Mouse (Mus musculus) hematopoietic stem cell, adult 5-6 weeks (primary cell): ENCODE measurements around the gene Cenpk. TPM values are rescaled to one million over a fixed set of nuclear protein-coding genes. Genes with fewer than 3 reads are reported as not detected.
A peak's percentile ranks its signal among the peaks of the same experiment; 100 is the strongest.
"Not testable (repeated sequence)": the region's sequence is repeated elsewhere in the genome, so short reads cannot be mapped to it uniquely, and the experiment has no call there.

Experiments used
- ATAC-seq, 2 experiments: fragments of 125-278 bp in 1 of 2; replicated peaks in 1 of 2; 2 replicates each; pipeline ENCODE4 v1.8.0; 2016 to 2017; ENCODE audit warnings: inconsistent platforms in 2 of 2, mild to moderate bottlenecking in 2 of 2, moderate number of reproducible peaks in 2 of 2, low read depth in 1 of 2, moderate TSS enrichment in 1 of 2; ENCODE audit not compliant: low FRiP score in 2 of 2, poor library complexity in 2 of 2, severe bottlenecking in 2 of 2, insufficient read depth in 1 of 2, low TSS enrichment in 1 of 2
- total RNA-seq: library from RNA; stranded (forward); fragments of 172-1452, 232-1000 nt; gene quantifications from 2 replicates; pipeline ENCODE4 v1.2.3, GENCODE M21; 2017

Gene Cenpk
- 92.4 and 96.9 TPM in 2 replicates for total RNA-seq

- ATAC-seq, result peak; percentile 98 to 99
Measured at GRCm38 (mm10) chr13:104228384-104229066, at the start of gene Cenpk, which contains the start of gene Ppwd1. Gene Cenpk, plus strand, starts transcription at chr13:104228611. Gene Ppwd1, minus strand, starts transcription at chr13:104228843.

DNA sequence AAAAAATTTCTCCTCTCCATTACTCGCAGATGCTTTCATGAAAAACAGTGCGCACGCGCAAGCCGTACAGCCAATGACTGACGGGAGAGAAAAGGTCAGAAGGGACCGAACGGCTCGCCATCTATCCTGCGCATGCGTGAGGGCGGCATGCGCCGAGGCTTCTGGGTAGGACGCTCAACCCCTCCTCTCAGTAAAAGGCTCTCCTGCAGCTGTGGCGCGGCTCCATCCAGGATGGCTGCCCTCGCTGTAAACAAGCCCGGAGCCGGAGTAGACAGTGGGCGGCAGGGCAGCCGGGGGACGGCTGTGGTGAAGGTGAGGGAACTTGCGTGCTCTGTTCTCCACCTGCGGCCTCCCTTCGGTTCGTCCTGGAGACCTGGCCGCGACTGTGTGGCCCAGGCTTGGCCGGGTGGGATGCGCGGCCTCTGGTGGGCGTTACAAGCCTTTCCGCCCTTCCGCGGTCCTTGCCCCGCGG lies 49.7 kb upstream of the Cenpk start, which contains the start of gene Trim23:
Trim23 (plus strand) TSS at position 148 of the 472 bp plus-strand sequence.
- ATAC-seq, result peak; percentile 96

DNA sequence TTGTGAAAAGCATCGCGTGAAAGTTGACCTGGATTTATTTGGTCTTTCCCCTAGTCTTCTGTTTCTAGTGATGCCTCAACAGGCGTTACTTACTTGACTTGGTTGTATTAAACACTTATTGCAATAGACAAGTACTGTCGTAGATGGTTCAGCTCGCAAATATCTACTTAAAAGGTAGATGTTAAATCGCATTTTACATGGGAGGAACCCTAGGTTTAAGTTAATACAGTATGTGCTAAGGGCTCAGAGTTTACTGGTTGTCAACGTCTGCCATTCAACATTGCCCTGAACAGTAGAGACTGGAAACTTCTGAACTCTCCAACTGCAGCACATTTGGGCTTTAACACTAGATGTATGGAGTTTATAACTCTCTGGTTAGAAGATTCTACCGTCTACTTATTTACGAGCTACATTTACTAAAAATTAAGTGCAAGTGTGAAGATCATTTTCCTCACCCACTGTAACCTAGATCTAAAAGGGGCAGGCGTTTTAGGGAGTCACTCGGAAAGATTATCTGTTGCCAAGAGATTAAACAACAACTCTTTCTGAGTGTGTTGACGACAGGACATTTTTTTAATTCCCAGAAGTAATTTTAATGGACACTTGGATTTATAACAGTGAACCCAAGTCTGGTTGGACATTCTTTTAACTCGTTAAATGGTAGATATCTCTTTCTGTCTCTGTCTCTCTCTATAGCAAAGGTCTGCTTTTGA lies 49.1 kb upstream of the Cenpk start:
- ATAC-seq, result no peak

DNA sequence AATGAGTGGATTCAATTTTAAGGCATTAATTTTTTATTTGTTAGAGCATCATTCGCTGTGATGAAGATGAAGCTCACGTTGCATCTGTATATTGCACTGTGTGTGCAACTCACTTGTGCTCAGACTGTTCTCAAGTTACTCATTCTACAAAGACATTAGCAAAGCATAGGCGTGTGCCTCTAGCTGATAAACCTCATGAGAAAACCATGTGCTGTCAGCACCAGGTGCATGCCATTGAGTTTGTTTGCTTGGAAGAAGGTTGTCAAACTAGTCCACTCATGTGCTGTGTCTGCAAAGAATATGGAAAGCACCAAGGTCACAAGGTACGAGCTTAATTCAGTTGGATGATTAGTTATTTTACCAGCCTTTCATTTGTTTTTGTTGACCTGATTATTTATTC lies 41.1 kb upstream of the Cenpk start:
- ATAC-seq, result no peak

- not testable (repeated sequence) for ATAC-seq
Measured at GRCm38 (mm10) chr13:104195891-104196290, 32.5 kb upstream of the Cenpk start.

DNA sequence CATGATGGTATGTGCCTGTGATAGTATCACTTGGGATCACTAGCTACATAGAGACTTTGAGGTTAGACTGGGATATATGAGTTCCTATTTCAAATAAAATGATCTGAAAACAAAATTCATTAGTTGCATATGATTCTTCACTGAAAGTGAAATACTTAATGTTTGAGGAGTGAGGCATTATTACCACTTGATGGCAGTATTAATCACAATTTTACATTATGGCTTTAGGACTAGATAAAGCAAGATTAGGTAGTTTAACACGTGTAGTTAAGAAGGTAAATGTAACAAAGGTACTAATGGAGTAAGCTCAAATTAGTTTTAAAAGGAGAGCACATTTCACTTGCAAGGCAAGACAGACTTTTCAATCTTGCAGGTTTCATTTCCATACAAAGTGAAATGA lies 24.1 kb upstream of the Cenpk start:
- ATAC-seq, result no peak

DNA sequence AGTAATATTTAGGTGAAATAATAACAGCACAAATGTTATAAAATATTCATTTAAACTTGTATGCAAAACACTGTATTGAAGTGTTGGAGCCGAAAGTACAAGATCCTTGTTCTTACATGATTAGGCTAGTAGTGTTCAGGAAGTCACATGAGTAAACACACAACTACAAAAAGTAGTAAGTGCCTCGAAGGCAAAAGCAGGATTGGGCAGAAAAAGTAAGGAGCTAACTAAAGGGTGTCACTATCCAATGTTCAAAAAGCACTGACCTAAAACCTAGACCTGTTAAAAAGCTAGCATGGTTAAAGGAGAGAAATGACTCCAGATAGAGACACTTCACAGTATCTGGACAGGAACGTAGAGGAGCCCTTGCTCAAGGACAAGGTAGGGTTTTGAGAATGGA lies 933 bp upstream of the Cenpk start:
- ATAC-seq, result no peak

DNA sequence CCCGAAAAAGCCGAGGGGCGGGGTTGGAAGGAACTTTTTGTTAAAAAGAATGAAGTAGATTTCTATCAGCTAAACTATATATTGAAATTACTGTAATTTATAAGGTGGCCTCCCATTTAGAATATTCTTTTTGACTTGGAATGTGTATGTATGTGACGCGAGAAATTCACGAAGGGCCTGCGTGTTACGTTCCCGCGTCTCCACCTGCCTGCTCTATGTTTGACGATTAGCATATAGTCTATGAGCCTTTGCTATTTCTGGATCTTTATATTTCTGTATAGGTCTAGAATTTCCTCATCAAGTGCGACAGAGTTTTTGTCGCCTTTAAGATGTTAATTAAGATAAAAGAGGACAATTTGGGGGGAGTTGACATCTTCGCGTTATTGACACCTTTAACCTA lies 770 bp downstream of the Cenpk start:
- no peak for ATAC-seq

GRCm38 (mm10) chr13:104258997-104259396 lies 30.6 kb downstream of the Cenpk start:
- no peak; a peak in 1 of 4 replicates for ATAC-seq

DNA sequence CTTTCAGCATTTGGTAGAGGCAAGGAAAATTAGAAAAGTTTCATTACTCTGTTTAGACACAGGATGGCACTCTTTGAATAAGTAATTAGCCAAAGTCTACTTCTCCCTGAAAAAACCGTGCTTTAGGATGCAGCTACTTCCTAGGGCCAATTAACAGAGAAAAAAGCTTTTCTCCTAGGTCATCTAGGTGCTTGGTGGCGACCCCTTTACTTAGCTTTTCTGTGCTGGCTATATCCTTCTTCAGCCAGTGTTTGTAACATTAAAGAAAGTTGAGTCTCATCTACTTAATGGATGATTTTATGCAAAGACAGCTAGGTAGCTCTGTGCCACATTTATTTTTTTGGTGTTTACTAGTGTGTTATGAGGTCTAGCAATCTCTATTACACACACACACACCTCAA lies 56.6 kb downstream of the Cenpk start:
- ATAC-seq, result peak; percentile 37 to 46; a peak in 3 of 4 replicates

- ATAC-seq, result no peak; a peak in 1 of 4 replicates
Measured at GRCm38 (mm10) chr13:104285737-104286311, 57.4 kb downstream of the Cenpk start.

GRCm38 (mm10) chr13:104286336-104286735 lies 57.9 kb downstream of the Cenpk start:
- ATAC-seq, result no peak

- ATAC-seq, result peak; percentile 93 to 96
Measured at GRCm38 (mm10) chr13:104286897-104287309, 58.5 kb downstream of the Cenpk start.

GRCm38 (mm10) chr13:104287366-104288225 lies 59.2 kb downstream of the Cenpk start, which contains the start of gene Adamts6:
Gene Adamts6, plus strand, starts transcription at chr13:104287835.
- ATAC-seq, result no peak

GRCm38 (mm10) chr13:104288226-104288859 lies 59.9 kb downstream of the Cenpk start:
- ATAC-seq, result no peak

DNA sequence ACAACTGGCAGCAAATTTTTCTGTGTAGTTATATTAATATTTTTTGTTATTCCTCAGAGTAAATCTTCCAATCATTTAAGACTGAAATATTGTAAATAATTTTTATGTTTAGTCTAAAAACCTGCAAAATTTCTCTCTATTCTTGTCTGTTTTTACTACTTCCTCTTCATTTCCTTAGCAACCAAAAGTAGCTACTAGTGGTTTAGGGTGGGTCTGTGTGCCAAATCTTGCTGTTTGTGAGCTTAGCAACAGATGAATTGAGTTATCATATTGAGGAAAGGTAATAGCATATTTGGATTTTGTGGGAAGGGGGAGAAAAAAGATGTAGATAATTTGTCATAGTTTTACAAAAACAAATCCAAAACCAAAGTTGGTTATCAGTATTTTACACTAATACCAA lies 60.8 kb downstream of the Cenpk start:
- ATAC-seq, result no peak

GRCm38 (mm10) chr13:104295472-104295871 lies 67.1 kb downstream of the Cenpk start:
- ATAC-seq, result no peak
